Mouse (Mus musculus) embryonic facial prominence, embryonic 11.5 days (tissue): ENCODE data around the gene Bpifa5. TPM values are rescaled to one million over a fixed set of nuclear protein-coding genes. Genes with fewer than 3 reads are reported as not detected.
A peak's percentile ranks its signal among the peaks of the same experiment; 100 is the strongest.

Experiments used
- ATAC-seq: fragments of 200-750 bp; cut with Nextera tagmentation; replicated peaks from 2 replicates; pipeline ENCODE4 v1.8.0; 2017; ENCODE audit warnings: low read depth; ENCODE audit not compliant: insufficient number of reproducible peaks, low FRiP score, low TSS enrichment
- DNase-seq: peaks from one replicate; pipeline ENCODE4 v3.0.0-alpha.2; 2015; ENCODE audit warnings: low spot score
- H3K27ac ChIP-seq: fragments of 300-500 bp; sonication (generic); replicated peaks from 2 replicates; pipeline ENCODE4 v1.5.1; 2014; ENCODE audit warnings: mild to moderate bottlenecking, low read depth, low read length, control low read depth
- H3K27me3 ChIP-seq: fragments of 300-500 bp; sonication (generic); 2 replicates; pipeline ENCODE4 v1.6.1; 2014; ENCODE audit warnings: mild to moderate bottlenecking, low read length, moderate library complexity, mixed read lengths; ENCODE audit not compliant: control insufficient read depth, insufficient read depth
- H3K36me3 ChIP-seq: fragments of 300-500 bp; sonication (generic); replicated peaks from 2 replicates; pipeline ENCODE4 v1.6.1; 2014; ENCODE audit warnings: low read depth, mild to moderate bottlenecking, low read length, moderate library complexity, mixed read lengths; ENCODE audit not compliant: control insufficient read depth, insufficient read depth
- H3K4me1 ChIP-seq: fragments of 300-500 bp; sonication (generic); 2 replicates; pipeline ENCODE4 v1.6.1; 2014; ENCODE audit warnings: low read length, mixed read lengths; ENCODE audit not compliant: control insufficient read depth, insufficient read depth
- H3K4me2 ChIP-seq: fragments of 300-500 bp; sonication (generic); 2 replicates; pipeline ENCODE4 v1.6.1; 2014; ENCODE audit warnings: low read depth, mild to moderate bottlenecking, control low read depth, low read length, moderate library complexity
- H3K4me3 ChIP-seq: fragments of 300-500 bp; sonication (generic); 2 replicates; pipeline ENCODE4 v1.5.1; 2014; ENCODE audit warnings: low read depth, low read length, control low read depth
- H3K9ac ChIP-seq: fragments of 300-500 bp; sonication (generic); replicated peaks from 2 replicates; pipeline ENCODE4 v1.6.1; 2014; ENCODE audit warnings: mild to moderate bottlenecking, control low read depth, low read length
- H3K9me3 ChIP-seq: fragments of 300-500 bp; sonication (generic); replicated peaks from 2 replicates; pipeline ENCODE4 v1.6.1; 2016; ENCODE audit warnings: mild to moderate bottlenecking, low read length, inconsistent platforms, mixed read lengths; ENCODE audit not compliant: control insufficient read depth
- WGBS: fragments of 180-500 bp; shearing (Covaris S2); extraction: QIAGEN DNeasy Blood & Tissue Kit; methylation state at CpG from one replicate; pipeline ENCODE4 v1.1.7; 2014; 5-methylcytosine and 5-hydroxymethylcytosine counted together
- polyA plus RNA-seq: library from polyadenylated mRNA; unstranded; fragments of >200 nt; fragmentation: Nextera tagmentation; extraction: Ambion mirVana; gene quantifications from 2 replicates; pipeline ENCODE4 v1.2.1, GENCODE M21; 2014

The Bpifa5 gene
- polyA plus RNA-seq, 1 experiment from 2014 or later: not detected

GRCm38 (mm10) chr2:154189877-154190434 is 27.5 kb downstream of the Bpifa5 start:
- 78% methylated on average over 7 of the region's 7 CpGs for WGBS
- no peak overlapping the region for H3K27ac ChIP-seq
- no peak for ATAC-seq

GRCm38 (mm10) chr2:154190546-154191258 is 28.3 kb downstream of the Bpifa5 start, which contains the start of gene Bpifb1:
Gene Bpifb1, plus strand, starts transcription at chr2:154190818.
- no peak within 1 kb of the TSS for H3K4me2 ChIP-seq

More at GRCm38 (mm10) chr2:154189877-154190434, 27.5 kb downstream of the Bpifa5 start:
- no peak for DNase-seq
- Histone ChIP-seq H3K9me3 (no peaks in the 10 kb centered on the region), H3K9ac (no peak overlapping the region), H3K4me1 (no peaks in the 10 kb centered on the region), H3K4me2 (no peak overlapping the region), H3K4me3 (no peak overlapping the region), H3K27me3 (no peaks in the 10 kb centered on the region), H3K36me3 (no peaks in the 10 kb centered on the region)

GRCm38 (mm10) chr2:154192141-154192540 is 29.7 kb downstream of the Bpifa5 start:
- H3K9me3 ChIP-seq: no peaks in the 10 kb centered on the region

More at GRCm38 (mm10) chr2:154190546-154191258, 28.3 kb downstream of the Bpifa5 start, which contains the start of gene Bpifb1:
- Histone ChIP-seq H3K9ac (no peak within 1 kb of the TSS), H3K27me3 (no peaks in the 10 kb centered on the region), H3K9me3 (no peaks in the 10 kb centered on the region), H3K4me3 (no peak within 1 kb of the TSS), H3K27ac (no peak within 1 kb of the TSS), H3K4me1 (no peaks in the 10 kb centered on the region), H3K36me3 (no peaks in the 10 kb centered on the region)
- ATAC-seq (no peak), DNase-seq (no peak)
- WGBS: 81% methylated on average over 11 of the region's 11 CpGs

GRCm38 (mm10) chr2:154193071-154193470 is 30.7 kb downstream of the Bpifa5 start:
- Histone ChIP-seq H3K4me3 (no peak overlapping the region), H3K4me2 (no peak overlapping the region), H3K4me1 (no peaks in the 10 kb centered on the region), H3K27me3 (no peaks in the 10 kb centered on the region), H3K27ac (no peak overlapping the region), H3K9me3 (no peaks in the 10 kb centered on the region), H3K36me3 (no peaks in the 10 kb centered on the region), H3K9ac (no peak overlapping the region)
- ATAC-seq (no peak), DNase-seq (no peak)
- WGBS: 84% methylated on average over 4 of the region's 4 CpGs

More at GRCm38 (mm10) chr2:154192141-154192540, 29.7 kb downstream of the Bpifa5 start:
- Histone ChIP-seq H3K36me3 (no peaks in the 10 kb centered on the region), H3K4me1 (no peaks in the 10 kb centered on the region), H3K4me3 (no peak overlapping the region), H3K27ac (no peak overlapping the region), H3K27me3 (no peaks in the 10 kb centered on the region), H3K9ac (no peak overlapping the region), H3K4me2 (no peak overlapping the region)
- DNase-seq (no peak), ATAC-seq (no peak)
- 77% methylated on average over 2 of the region's 2 CpGs for whole genome bisulfite sequencing

- Histone ChIP-seq H3K9me3 (no peaks in the 10 kb centered on the region), H3K36me3 (no peaks in the 10 kb centered on the region), H3K4me3 (no peak overlapping the region), H3K27me3 (no peaks in the 10 kb centered on the region), H3K27ac (no peak overlapping the region), H3K4me1 (no peaks in the 10 kb centered on the region), H3K4me2 (no peak overlapping the region), H3K9ac (no peak overlapping the region)
- ATAC-seq: no peak
- 80% methylated on average over 5 of the region's 5 CpGs for WGBS
- no peak for DNase-seq
These were observed 31.6 kb downstream of the Bpifa5 start for GRCm38 (mm10) chr2:154193994-154194504.

- DNase-seq: no peak
- whole genome bisulfite sequencing: 89% methylated on average over 9 of the region's 9 CpGs
These were observed 34.6 kb downstream of the Bpifa5 start for GRCm38 (mm10) chr2:154197036-154197435.

GRCm38 (mm10) chr2:154204630-154205029 is 42.2 kb downstream of the Bpifa5 start:
- H3K27ac ChIP-seq: no peak overlapping the region
- no peak for DNase-seq
- H3K36me3 ChIP-seq: no peaks in the 10 kb centered on the region
- no peaks in the 10 kb centered on the region for H3K27me3 ChIP-seq
- no peak for ATAC-seq
- H3K4me1 ChIP-seq: no peaks in the 10 kb centered on the region
- H3K9me3 ChIP-seq: no peaks in the 10 kb centered on the region
- H3K4me2 ChIP-seq: no peak overlapping the region
- no peak overlapping the region for H3K4me3 ChIP-seq
- H3K9ac ChIP-seq: no peak overlapping the region
- WGBS: 92% methylated on average over 4 of the region's 4 CpGs

More at GRCm38 (mm10) chr2:154197036-154197435, 34.6 kb downstream of the Bpifa5 start:
- H3K4me3 ChIP-seq: no peak overlapping the region
- no peaks in the 10 kb centered on the region for H3K27me3 ChIP-seq
- H3K4me1 ChIP-seq: no peaks in the 10 kb centered on the region
- H3K4me2 ChIP-seq: no peak overlapping the region
- no peaks in the 10 kb centered on the region for H3K36me3 ChIP-seq
- H3K27ac ChIP-seq: no peak overlapping the region
- no peaks in the 10 kb centered on the region for H3K9me3 ChIP-seq
- no peak overlapping the region for H3K9ac ChIP-seq
- no peak for ATAC-seq

GRCm38 (mm10) chr2:154206908-154207307 is 44.5 kb downstream of the Bpifa5 start:
- WGBS: 63% methylated on average over 7 of the region's 7 CpGs
- ATAC-seq: no peak

More at GRCm38 (mm10) chr2:154206908-154207307, 44.5 kb downstream of the Bpifa5 start:
- no peak overlapping the region for H3K4me3 ChIP-seq
- no peak overlapping the region for H3K9ac ChIP-seq
- no peaks in the 10 kb centered on the region for H3K9me3 ChIP-seq
- no peaks in the 10 kb centered on the region for H3K4me1 ChIP-seq
- no peak overlapping the region for H3K4me2 ChIP-seq
- no peaks in the 10 kb centered on the region for H3K36me3 ChIP-seq
- no peak overlapping the region for H3K27ac ChIP-seq
- DNase-seq: peak; percentile 45
- no peaks in the 10 kb centered on the region for H3K27me3 ChIP-seq
